Mouse (Mus musculus) brain, embryonic 14.5 days (tissue): Measurements from ENCODE around the gene Smim13.

Experiments
- CTCF ChIP-seq: fragments of 200-500 bp; IDR thresholded peaks from 2 replicates; pipeline ENCODE4 v1.5.1; 2012; ENCODE audit warnings: inconsistent platforms, mild to moderate bottlenecking, moderate library complexity, borderline replicate concordance; ENCODE audit not compliant: insufficient read depth, insufficient read length; ENCODE audit errors: extremely low read depth
- POLR2A ChIP-seq: fragments of 200-500 bp; IDR thresholded peaks from 2 replicates; pipeline ENCODE4 v1.6.1; 2012; ENCODE audit warnings: mild to moderate bottlenecking, inconsistent platforms, borderline replicate concordance; ENCODE audit not compliant: poor library complexity, insufficient read depth, insufficient read length, severe bottlenecking; ENCODE audit errors: extremely low read depth

DNA sequence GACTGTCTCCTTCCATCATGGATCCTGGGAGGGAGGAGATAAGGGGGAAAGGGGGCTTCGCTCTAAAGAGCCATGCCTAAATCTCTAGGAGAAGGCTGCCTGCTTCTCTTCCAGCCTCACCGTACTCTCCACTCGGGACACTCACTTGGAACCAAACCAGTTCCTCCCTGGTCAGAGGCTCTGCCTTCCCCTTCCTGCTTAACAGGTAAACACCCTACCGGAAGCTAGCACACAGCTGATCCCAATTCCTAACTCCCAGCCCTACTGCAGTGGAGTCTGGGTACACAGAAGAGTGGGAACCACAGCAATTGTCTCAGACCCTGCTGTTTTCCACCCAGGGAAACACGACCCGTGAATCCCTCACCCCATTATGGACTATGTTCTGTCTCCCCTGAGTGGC is 46.2 kb downstream of the Smim13 start:
- TF ChIP-seq CTCF (no peak), POLR2A (no peak)
